Mouse (Mus musculus) embryonic facial prominence, embryonic 12.5 days (tissue): ENCODE data around the gene Tle2. TPM values are rescaled to one million over a fixed set of nuclear protein-coding genes. Genes with fewer than 3 reads are reported as not detected.

Experiments
- ATAC-seq: fragments of 200-750 bp; cut with Nextera tagmentation; 2 replicates; pipeline ENCODE4 v1.8.0; 2017; ENCODE audit not compliant: insufficient number of reproducible peaks, insufficient read depth, low FRiP score, low TSS enrichment
- H3K27ac ChIP-seq: fragments of 300-500 bp; sonication (generic); 2 replicates; pipeline ENCODE4 v1.5.1; 2016; ENCODE audit warnings: mild to moderate bottlenecking
- H3K27me3 ChIP-seq: fragments of 300-500 bp; sonication (generic); 2 replicates; pipeline ENCODE4 v1.6.1; 2016; ENCODE audit warnings: mild to moderate bottlenecking, moderate library complexity
- H3K36me3 ChIP-seq: fragments of 300-500 bp; sonication (generic); 2 replicates; pipeline ENCODE4 v1.6.1; 2016; ENCODE audit warnings: mild to moderate bottlenecking
- H3K4me1 ChIP-seq: fragments of 300-500 bp; sonication (generic); 2 replicates; pipeline ENCODE4 v1.6.1; 2016
- H3K4me2 ChIP-seq: fragments of 300-500 bp; sonication (generic); replicated peaks from 2 replicates; pipeline ENCODE4 v1.6.1; 2016; ENCODE audit warnings: mild to moderate bottlenecking, moderate library complexity
- H3K4me3 ChIP-seq: fragments of 300-500 bp; sonication (generic); 2 replicates; pipeline ENCODE4 v1.5.1; 2016; ENCODE audit warnings: mild to moderate bottlenecking
- H3K9ac ChIP-seq: fragments of 300-500 bp; sonication (generic); 2 replicates; pipeline ENCODE4 v1.6.1; 2016; ENCODE audit warnings: mild to moderate bottlenecking, moderate library complexity
- H3K9me3 ChIP-seq: fragments of 300-500 bp; sonication (generic); 2 replicates; pipeline ENCODE4 v1.6.1; 2016; ENCODE audit warnings: mild to moderate bottlenecking, moderate library complexity
- WGBS: fragments of 180-500 bp; shearing (Covaris S2); methylation state at CpG from one replicate; pipeline ENCODE4 v1.1.7; 2016; 5-methylcytosine and 5-hydroxymethylcytosine counted together
- polyA plus RNA-seq: library from polyadenylated mRNA; unstranded; fragments of >200 nt; fragmentation: Nextera tagmentation; extraction: Ambion mirVana; gene quantifications from 2 replicates; pipeline ENCODE4 v1.2.1, GENCODE M21; 2016

Tle2 gene
- polyA plus RNA-seq, 1 experiment from 2014 or later, result 59.2 TPM

DNA sequence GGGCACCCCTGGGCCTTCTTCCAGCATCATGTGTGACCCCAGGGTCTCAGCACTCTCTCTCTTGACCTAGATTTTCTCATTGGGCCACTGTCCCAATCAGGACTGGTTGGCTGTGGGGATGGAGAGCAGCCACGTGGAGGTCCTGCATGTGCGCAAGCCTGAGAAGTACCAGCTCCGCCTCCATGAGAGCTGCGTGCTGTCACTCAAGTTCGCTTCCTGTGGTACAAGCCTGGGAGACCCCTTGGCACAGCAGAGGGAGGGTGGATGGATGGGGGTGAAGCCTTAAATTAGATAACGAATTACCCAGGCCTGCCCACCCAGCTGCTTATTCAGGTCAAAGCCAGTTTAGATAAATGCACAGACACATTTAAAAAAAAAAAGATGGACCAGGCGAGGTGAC is 14.4 kb downstream of the Tle2 start:
- no peak for ATAC-seq
- no peaks in the 10 kb centered on the region for H3K4me1 ChIP-seq
- peaks cover 15% of the 10 kb centered on the region for H3K27me3 ChIP-seq
- no peak overlapping the region for H3K4me3 ChIP-seq
- H3K4me2 ChIP-seq, result no peak overlapping the region
- WGBS, result 64% methylated on average over 7 of the region's 7 CpGs
- H3K9me3 ChIP-seq, result no peaks in the 10 kb centered on the region
- peaks cover 46% of the 10 kb centered on the region for H3K36me3 ChIP-seq
- no peak overlapping the region for H3K9ac ChIP-seq
- no peak overlapping the region for H3K27ac ChIP-seq

DNA sequence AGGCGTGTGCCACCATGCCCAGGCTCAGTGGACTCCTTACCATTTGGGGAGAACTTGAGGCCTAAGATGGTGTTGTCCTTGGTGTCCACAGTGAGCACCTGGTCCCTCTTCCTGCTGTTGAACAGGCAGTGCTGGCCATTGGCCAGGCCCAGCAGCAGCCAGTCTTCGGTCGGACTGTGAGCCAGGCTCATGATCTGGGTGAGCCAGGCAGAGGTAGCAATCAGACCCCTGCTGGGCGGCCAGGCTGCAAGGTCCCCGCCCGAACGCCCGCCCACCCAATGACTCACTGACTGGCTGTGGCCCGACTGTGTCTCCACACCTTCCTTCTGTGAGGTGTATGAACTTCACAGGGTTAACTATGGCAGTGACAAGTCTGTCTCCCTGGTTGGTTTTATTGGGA is 17.5 kb downstream of the Tle2 start:
- peaks cover 28% of the 10 kb centered on the region for H3K36me3 ChIP-seq
- no peak overlapping the region for H3K4me3 ChIP-seq
- no peak overlapping the region for H3K4me2 ChIP-seq
- no peak overlapping the region for H3K27ac ChIP-seq
- peaks cover 20% of the 10 kb centered on the region for H3K4me1 ChIP-seq
- ATAC-seq, result no peak
- H3K9me3 ChIP-seq, result no peaks in the 10 kb centered on the region
- H3K27me3 ChIP-seq, result peaks cover 28% of the 10 kb centered on the region
- H3K9ac ChIP-seq, result no peak overlapping the region
- WGBS, result 77% methylated on average over 9 of the region's 9 CpGs

DNA sequence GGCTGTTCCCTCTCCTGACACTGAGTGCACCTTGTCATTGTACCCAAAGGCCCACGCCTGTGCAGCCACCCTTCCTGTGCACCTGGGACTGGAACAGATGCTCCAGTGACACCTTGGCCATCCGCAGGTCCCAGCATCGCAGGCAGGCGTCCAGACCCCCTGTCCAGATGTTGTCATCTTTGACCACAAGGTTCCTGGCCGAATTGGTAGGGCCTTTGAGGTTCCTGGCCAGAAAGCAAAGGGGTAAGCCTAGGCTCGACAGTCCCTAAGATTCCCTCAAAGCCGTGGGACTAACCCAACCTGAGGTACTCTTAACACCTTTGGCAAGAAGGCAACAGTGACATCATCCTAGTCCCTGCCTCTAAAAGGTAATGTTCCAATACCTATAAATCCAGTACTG is 18.3 kb downstream of the Tle2 start:
- Histone ChIP-seq H3K4me2 (no peak overlapping the region), H3K9me3 (no peaks in the 10 kb centered on the region), H3K4me1 (peaks cover 28% of the 10 kb centered on the region), H3K27me3 (peaks cover 25% of the 10 kb centered on the region), H3K9ac (no peak overlapping the region), H3K4me3 (no peak overlapping the region), H3K27ac (no peak overlapping the region), H3K36me3 (peaks cover 20% of the 10 kb centered on the region)
- 80% methylated on average over 7 of the region's 7 CpGs for WGBS
- ATAC-seq, result no peak

DNA sequence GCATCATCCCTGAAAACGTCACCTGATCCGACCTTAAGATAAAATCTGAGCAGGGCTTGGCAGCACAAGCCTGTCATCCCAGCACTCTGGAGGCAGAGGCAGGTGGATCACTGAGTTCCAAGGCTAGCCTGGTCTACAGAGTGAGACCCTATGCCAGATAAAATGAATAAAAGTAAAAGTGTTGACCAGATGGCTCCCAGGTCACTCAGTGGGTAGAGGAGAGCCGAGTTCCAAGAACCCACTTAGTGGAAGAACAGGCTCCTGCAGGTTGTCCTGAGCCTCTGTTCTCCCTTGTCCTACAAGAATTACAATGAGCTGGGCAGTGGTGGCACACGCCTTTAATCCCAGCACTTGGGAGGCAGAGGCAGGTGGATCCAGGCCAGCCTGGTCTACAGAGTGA is 18.9 kb downstream of the Tle2 start:
- Histone ChIP-seq H3K4me3 (no peak overlapping the region), H3K9ac (no peak overlapping the region), H3K27ac (no peak overlapping the region), H3K36me3 (peaks cover 14% of the 10 kb centered on the region; the same call in 1 of the 2 replicates), H3K4me2 (no peak overlapping the region), H3K4me1 (peaks cover 34% of the 10 kb centered on the region), H3K27me3 (peaks cover 23% of the 10 kb centered on the region), H3K9me3 (no peaks in the 10 kb centered on the region)
- 72% methylated on average over 4 of the region's 4 CpGs for WGBS
- ATAC-seq, result no peak

DNA sequence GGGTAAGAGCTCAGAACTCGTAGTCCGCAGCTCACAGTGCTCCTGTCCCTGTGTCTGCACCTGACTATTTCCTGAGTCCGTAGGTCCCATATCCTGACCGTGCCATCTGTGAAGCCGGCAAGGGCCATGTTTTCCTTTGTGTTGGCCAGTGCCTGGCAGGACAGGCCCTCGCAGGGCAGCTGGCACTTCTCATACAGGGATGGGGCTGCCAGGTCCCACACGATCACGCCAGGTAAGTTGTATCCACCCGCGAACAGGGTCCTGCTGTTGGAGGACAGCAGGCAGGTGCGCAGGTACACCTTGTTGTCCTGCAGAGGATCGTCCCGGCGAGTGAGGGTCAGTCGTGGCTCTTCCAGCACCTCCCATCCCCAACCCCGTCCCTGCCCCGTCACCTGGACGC is 19.6 kb downstream of the Tle2 start:
- Histone ChIP-seq H3K27ac (no peak overlapping the region), H3K4me1 (peaks cover 40% of the 10 kb centered on the region), H3K27me3 (peaks cover 23% of the 10 kb centered on the region), H3K36me3 (0 out of 2 replicates have a peak, but pooled peaks cover 7% of the 10 kb centered on the region), H3K9me3 (no peaks in the 10 kb centered on the region), H3K9ac (no peak overlapping the region), H3K4me3 (no peak overlapping the region), H3K4me2 (no peak overlapping the region)
- 80% methylated on average over 18 of the region's 18 CpGs for WGBS
- ATAC-seq, result no peak

DNA sequence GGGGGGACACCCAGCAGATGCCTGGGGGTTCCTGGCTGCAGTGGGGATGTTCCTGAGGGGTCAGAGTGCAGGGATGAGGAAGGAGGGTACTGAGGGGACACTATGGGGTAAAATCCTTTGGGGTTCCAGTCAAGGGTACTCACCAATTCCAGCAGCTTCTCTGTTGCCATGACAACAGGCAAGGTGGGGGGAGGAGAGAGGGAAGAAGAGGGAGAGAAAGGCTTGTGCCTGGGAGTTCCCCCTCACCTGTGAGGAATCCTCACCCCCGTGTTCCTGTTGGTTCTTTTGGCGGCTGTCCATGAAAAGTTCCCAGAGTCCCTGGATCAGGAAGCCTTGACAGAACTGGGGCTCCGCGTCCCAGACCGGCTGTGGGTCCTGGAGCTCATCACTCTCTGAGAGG is 21.2 kb downstream of the Tle2 start:
- Histone ChIP-seq H3K27me3 (peaks cover 17% of the 10 kb centered on the region), H3K9me3 (no peaks in the 10 kb centered on the region), H3K36me3 (no peaks in the 10 kb centered on the region), H3K4me1 (peaks cover 43% of the 10 kb centered on the region), H3K9ac (no peak overlapping the region), H3K27ac (no peak overlapping the region; the same call in 1 of the 2 replicates), H3K4me3 (no peak overlapping the region), H3K4me2 (peak overlapping the region; percentile 6; the same call in 1 of the 2 replicates)
- no peak for ATAC-seq
- WGBS, result 36% methylated on average over 5 of the region's 5 CpGs

DNA sequence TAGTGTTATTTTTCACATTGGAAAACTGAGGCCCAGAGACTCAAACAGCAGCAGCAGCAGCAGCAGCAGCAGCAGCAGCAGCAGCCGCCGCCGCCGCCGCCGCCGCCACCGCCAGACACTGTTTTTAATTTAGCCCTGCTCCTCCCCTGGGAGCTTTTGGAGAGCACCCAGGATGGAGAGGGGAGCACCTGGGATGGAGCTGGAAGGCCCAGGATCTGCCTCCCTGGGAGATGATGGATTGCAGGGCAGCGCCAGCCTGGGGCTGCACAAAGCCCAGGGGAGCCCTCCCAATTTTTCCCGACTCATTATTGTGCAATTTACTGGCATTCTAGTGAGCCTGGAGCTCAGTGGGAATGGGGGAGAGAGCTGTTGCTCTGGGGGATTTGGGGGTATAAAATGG is 22.2 kb downstream of the Tle2 start:
- Histone ChIP-seq H3K9me3 (no peaks in the 10 kb centered on the region), H3K4me2 (peak overlapping the region; percentile 37), H3K4me1 (peaks cover 48% of the 10 kb centered on the region), H3K4me3 (peak overlapping the region; percentile 2; the same call in 1 of the 2 replicates), H3K27ac (peak overlapping the region; percentile 88), H3K36me3 (no peaks in the 10 kb centered on the region), H3K27me3 (peaks cover 16% of the 10 kb centered on the region), H3K9ac (0 out of 2 replicates have a peak overlapping the region, but pooled peaks have one; percentile 15)
- ATAC-seq, result no peak
- WGBS, result 3% methylated on average over 10 of the region's 10 CpGs

DNA sequence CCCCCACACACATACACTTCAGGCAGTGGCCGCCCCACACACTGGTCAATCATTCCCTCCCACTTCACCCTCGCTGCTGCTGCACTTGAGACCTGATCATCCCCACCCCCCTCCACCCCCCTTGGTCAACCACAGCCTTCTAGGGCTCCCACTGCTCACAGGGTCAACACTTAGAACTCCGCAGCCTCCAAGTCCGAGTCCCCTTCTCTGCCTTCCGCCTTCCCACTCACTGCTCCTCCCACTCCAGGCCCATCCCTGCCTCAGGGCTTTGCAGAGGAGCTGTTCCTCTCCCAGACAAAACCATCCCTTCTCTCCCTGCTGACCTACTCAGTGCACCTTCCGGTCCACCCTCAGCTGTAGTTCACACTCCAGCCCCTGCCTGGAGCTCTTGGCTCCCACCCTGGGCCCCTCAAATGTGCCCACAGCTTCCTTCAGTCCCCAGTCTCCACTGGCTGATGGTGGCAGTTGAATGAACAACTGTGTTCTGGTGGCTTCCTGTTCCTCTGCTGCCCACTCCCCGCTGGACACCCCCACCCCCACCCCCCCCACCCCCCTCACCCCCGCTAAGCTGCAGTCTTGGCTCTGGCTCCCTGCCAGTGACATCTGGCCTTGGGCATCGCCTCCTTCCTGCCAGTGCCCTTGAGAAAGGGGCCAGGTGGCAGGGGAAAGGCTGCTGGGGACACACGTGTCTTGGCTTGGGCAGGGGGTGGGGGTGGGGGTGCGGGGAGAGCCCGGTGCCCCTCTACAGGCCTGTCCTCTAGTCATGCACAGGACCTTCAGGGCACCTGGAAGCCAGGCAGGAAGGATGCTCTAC is 23.0 kb downstream of the Tle2 start:
- H3K4me1 ChIP-seq, result peaks cover 54% of the 10 kb centered on the region
- H3K4me2 ChIP-seq, result peak overlapping the region; percentile 37
- peaks cover 13% of the 10 kb centered on the region for H3K27me3 ChIP-seq
- WGBS, result 8% methylated on average over 12 of the region's 12 CpGs
- peak overlapping the region; percentile 88 for H3K27ac ChIP-seq
- peak overlapping the region; percentile 15; the same call in 1 of the 2 replicates for H3K9ac ChIP-seq
- H3K4me3 ChIP-seq, result 0 out of 2 replicates have a peak overlapping the region, but pooled peaks have one; percentile 4
- H3K36me3 ChIP-seq, result no peaks in the 10 kb centered on the region
- ATAC-seq, result peak; percentile 7; the same call in 1 of the 2 replicates
- H3K9me3 ChIP-seq, result no peaks in the 10 kb centered on the region

DNA sequence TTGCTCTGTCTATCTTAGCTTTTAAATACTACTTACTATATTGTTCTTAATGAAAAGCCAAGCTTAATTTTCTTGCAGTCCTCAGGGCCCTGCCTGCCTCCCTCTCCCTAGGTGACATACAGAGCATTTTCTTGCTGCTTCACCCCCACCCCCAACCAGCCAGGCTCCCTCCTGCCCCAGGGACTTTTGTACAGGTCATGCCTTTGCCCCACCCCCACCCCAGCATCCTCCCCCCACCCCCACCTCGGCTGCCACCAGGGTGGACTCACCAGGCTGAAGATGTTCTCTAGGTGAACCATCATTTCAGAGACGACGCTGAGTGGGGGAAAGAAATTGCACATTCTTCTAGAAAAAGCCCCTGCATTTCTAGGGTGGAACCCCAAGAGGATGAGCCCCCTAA is 24.0 kb downstream of the Tle2 start:
- no peak for ATAC-seq
- Histone ChIP-seq H3K4me3 (no peak overlapping the region), H3K4me1 (peaks cover 61% of the 10 kb centered on the region), H3K4me2 (no peak overlapping the region), H3K36me3 (no peaks in the 10 kb centered on the region), H3K27me3 (peaks cover 13% of the 10 kb centered on the region; the same call in 1 of the 2 replicates), H3K9ac (no peak overlapping the region), H3K9me3 (no peaks in the 10 kb centered on the region), H3K27ac (peak overlapping the region; percentile 37; the same call in 1 of the 2 replicates)
- WGBS, result 19% methylated on average over 3 of the region's 3 CpGs

DNA sequence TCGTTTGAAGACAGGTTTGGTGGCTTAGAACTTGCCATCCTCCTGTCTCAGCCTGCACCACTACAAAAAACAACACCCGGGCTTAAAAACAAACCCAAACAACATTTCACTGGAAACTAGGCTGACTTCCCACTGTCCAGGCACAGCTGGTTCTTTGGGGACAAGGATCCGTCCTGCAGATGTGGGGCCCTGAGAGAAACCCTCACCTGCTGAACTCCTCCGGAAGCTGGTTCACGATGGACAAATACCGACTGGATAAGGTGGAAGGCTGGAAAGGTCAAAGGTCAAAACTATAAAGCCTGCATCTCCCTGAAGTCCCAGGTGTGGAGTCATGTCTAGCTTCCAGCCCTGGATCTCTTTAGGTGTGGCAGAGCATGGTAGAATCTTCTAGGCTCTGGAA is 24.5 kb downstream of the Tle2 start:
- Histone ChIP-seq H3K9me3 (no peaks in the 10 kb centered on the region), H3K27me3 (peaks cover 11% of the 10 kb centered on the region; the same call in 1 of the 2 replicates), H3K4me1 (peaks cover 61% of the 10 kb centered on the region), H3K4me2 (no peak overlapping the region), H3K36me3 (no peaks in the 10 kb centered on the region), H3K9ac (no peak overlapping the region), H3K27ac (0 out of 2 replicates have a peak overlapping the region, but pooled peaks have one; percentile 37), H3K4me3 (no peak overlapping the region)
- ATAC-seq, result no peak
- 33% methylated on average over 6 of the region's 6 CpGs for WGBS

DNA sequence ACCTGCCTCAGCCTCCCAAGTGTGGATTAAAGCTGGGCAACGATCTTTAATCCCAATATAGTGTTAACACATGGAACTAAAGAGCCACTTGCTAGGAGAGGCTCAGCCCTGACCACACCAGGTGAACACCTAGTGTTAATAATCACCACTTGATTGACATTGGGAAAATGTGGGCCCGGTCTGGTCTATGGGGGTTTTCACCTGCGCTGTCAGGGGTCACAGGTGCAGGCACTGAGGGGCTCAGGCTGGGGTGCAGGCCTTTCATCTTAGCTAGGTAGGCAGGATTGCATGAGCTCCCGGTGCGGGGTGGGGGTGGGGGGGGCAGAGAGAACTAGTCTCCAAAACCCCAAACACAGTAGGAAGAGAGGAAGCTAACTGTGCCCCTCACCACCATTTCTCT is 25.3 kb downstream of the Tle2 start:
- no peak overlapping the region for H3K9ac ChIP-seq
- H3K9me3 ChIP-seq, result no peaks in the 10 kb centered on the region
- peak overlapping the region; percentile 72; the same call in 1 of the 2 replicates for H3K27ac ChIP-seq
- H3K4me2 ChIP-seq, result no peak overlapping the region
- H3K27me3 ChIP-seq, result peaks cover 4% of the 10 kb centered on the region; the same call in 1 of the 2 replicates
- 75% methylated on average over 5 of the region's 5 CpGs for WGBS
- no peaks in the 10 kb centered on the region for H3K36me3 ChIP-seq
- no peak overlapping the region for H3K4me3 ChIP-seq
- H3K4me1 ChIP-seq, result peaks cover 61% of the 10 kb centered on the region
- no peak for ATAC-seq

DNA sequence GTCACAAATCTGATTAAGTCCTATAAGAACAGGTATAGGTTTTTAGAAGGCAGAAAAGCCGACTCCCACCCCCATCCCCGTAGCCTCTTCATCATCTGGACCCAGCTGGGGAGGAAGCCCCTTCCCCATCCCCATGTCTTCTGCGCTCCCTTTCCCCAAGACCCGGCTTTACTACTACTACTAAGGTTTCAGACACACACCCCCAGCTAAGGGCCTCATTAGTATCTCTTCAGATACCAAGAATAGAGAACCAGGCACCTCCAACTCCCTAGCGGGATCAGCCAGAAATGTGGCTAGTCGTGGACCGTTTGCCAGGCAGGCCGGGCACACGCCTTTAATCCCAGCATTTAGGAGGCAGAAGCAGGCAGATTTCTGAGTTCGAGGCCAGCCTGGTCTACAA is 25.7 kb downstream of the Tle2 start:
- ATAC-seq, result no peak
- no peaks in the 10 kb centered on the region for H3K36me3 ChIP-seq
- WGBS, result 43% methylated on average over 10 of the region's 10 CpGs
- no peaks in the 10 kb centered on the region for H3K9me3 ChIP-seq
- peak overlapping the region; percentile 72 for H3K27ac ChIP-seq
- H3K4me2 ChIP-seq, result no peak overlapping the region
- H3K27me3 ChIP-seq, result 0 out of 2 replicates have a peak, but pooled peaks cover 4% of the 10 kb centered on the region
- H3K9ac ChIP-seq, result no peak overlapping the region
- no peak overlapping the region for H3K4me3 ChIP-seq
- peaks cover 61% of the 10 kb centered on the region for H3K4me1 ChIP-seq
